Mouse (Mus musculus) adrenal gland, postnatal 36 days (tissue): Measurements from ENCODE around the gene Zfp319. TPM values are rescaled to one million over a fixed set of nuclear protein-coding genes. Genes with fewer than 3 reads are reported as not detected.

ENCODE experiments used
- DNase-seq, 2 experiments: peaks; one replicate each; pipeline ENCODE4 v3.0.0; 2021; ENCODE audit warnings: mixed read lengths in 1 of 2
- total RNA-seq, 2 experiments: library from RNA; stranded (reverse); gene quantifications; 2 replicates each; pipeline ENCODE4 v1.2.3; 2021

Gene Zfp319
- total RNA-seq, 2 experiments from 2014 or later: 9.2 to 10.8 TPM

DNA sequence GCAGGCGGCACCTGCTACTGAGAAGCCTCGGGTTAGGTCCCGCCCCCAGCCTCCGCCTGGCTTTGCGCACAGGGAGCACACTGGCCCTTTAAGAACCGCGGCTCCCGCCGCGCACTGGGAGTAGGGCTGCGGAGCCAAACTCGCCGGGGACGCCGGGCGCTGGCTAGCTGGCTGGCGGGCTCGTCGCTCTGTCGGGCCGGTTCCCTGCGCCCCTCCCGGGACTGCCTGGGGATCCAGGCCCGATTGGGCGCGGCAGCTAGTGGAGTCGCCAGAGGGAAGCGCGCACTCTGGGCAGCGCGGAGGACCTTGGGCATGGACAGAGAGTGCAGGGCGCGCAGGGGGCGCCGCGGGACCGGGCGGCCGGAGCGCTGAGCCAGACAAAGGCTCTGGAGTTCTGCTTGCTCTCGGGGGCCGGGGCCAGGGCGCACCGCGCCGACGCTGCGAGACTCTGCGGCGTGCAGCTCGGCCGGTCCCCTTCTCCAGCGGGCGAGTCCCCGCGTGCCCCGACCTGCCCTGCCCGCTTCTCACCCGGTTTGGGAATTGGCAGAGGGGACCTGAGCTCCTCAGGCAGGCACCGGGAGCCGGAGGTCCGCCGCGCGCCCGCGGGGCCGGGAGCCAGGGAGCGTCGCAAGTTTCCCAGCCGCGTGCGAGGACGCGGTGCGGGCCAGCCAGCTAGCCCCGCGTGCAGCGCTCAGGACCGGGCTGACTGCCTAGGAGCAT lies 20.6 kb upstream of the Zfp319 start, which contains the start of gene Mmp15:
Gene Mmp15, plus strand, starts transcription at position 118 of the 720 bp plus-strand sequence.
- peak; percentile 81 to 87 for DNase-seq

DNA sequence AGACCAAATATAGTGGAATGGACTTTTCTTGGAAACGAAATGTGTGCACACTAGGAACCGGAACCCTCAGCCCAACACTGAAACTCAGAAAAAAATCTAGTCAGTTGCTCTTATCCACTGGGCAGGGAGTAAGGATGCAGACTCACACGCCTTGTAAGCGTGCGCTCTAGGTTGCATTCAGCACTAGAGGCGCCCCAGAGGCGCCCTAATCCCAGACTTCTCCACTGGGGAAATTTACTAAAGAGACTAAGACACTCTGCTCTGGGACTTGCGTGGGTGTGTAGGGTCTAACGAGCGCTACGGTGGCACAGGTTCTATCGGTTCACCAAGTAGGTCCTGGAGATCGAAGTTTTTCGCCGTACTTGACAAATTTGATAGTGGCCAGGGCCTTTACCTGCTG lies 19.7 kb upstream of the Zfp319 start:
- DNase-seq: no peak

DNA sequence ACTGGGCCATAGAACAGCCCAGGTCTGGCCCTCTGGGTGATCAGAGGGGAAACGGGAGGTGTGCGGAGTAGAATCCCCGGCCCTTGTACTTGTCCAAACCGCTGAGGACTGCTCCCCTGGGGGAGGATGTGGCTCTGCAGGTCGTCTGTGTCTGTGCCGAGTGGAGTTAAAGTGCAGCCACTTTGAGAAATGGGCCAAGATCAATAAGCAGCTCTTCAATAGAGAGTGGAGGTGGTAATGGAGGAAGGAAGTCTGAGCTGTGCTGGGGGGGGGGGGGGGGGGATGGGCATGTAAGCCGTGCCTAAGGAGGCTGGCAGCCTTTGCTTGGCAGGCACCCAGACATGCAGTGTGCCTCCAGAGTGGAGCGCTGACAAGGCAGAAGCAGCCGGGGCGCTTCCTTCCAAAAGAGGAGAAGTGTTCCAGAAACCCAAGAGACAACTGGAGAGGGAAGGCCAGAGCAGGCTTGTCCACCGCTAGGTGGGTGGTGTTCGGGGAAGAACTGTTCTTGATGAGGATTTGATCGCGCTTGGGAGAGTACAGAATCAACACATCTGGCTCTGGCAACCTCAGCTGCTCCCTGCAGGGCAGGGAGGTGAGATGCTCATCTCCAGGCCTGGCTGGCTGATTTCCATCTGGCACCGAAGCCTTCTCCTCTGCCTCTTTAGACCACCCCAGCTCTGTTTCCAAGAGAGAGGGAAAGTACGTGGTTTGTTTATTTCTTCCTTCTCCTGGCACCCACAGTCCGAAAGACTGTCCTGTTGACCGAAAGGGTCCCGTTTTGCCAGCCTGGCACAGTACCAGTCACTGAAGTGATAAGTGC lies 17.3 kb upstream of the Zfp319 start:
- peak; percentile 71 to 76 for DNase-seq

GRCm38 (mm10) chr8:95348356-95348755 lies 16.6 kb upstream of the Zfp319 start:
- no peak for DNase-seq

DNA sequence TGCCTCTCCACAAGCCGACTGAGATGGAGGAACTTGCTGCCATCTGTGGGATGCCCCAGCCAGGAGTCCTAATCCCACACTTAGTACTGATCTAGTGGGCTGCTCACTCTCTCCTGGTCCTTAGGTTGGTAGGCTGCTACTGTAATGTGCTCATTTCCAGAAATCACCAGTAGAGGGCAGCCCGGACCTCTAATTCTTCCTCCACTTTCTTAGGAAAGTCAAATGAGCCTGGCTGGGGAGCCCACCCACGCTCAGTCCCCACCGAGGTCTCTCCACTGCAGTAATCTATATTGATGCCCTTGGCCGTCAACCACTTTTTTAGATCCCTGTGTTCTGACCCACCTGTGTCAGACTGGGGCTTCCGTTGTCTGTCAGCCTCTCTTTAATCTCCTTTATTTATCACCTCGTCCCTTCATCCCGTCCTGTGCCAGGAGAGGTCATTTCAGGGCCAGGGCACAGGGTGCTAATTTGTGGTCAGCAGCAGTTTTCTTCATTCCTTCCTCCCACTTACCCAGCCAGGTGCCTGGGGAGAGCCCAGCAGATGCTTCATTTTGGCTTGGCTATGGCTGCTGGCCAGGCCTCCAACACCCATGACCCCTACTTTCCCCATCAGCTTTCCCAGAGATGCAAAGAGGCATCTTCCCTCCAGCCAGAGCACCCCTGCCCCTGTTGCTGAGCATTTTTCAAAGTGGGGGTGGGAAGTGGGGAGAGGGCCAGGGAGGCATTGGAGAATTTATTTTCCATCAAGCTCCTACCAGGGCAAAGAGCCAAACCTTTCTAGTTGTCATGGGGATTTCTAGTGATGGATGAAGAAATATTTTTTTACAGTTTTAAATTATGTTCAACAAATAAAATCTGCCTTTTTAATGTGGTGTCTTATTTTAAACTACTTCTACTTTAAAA lies 15.1 kb upstream of the Zfp319 start:
- DNase-seq: peak; percentile 60 to 79

GRCm38 (mm10) chr8:95344668-95345067 lies 12.9 kb upstream of the Zfp319 start:
- no peak for DNase-seq

DNA sequence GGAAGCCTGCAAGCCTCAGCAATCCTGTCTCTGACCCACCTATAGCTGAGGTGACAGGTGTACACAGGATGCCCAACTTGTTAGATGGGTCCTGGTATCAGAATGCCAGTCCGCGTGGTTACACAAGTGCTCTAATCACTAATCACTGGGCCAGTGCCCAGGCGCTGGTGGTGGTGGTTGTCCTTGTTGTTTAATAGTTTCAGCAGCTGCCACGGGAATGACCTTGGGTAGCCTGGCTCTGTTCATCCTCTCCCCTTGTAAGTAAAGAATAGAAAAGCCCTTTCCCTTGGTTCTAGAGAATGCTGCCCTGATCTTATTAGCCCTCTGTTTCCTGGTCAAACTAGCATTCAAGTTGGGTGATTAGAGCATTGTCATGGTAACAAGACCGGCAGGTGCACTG lies 10.0 kb upstream of the Zfp319 start:
- peak; percentile 71 to 80 for DNase-seq

GRCm38 (mm10) chr8:95336363-95336762 lies 4.6 kb upstream of the Zfp319 start:
- no peak for DNase-seq

GRCm38 (mm10) chr8:95335706-95336105 lies 4.0 kb upstream of the Zfp319 start:
- DNase-seq: no peak

GRCm38 (mm10) chr8:95332437-95333199 lies 868 bp upstream of the Zfp319 start:
- DNase-seq: no peak

- peak; percentile 70 to 79 for DNase-seq
Observed at GRCm38 (mm10) chr8:95331156-95331719, 512 bp downstream of the Zfp319 start.

DNA sequence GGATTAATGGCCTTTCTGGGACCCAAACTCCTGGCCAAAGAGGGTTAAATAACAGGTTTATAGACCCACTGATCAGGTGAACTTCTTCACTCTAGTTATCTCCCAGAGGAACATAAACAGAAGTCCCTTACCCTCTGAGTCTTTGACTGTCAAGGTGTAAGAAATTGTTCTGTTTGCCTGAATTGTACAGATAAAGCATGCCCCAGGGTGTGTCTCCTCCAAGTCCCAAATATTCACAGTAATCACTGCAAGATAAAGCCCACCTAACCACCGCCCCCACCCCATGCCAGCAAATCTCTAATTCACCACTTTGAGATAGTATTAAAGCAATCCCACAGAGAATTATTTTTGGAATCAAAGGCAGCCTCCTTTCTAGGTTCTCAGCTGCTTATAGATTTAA lies 1.4 kb downstream of the Zfp319 start:
- DNase-seq: no peak

DNA sequence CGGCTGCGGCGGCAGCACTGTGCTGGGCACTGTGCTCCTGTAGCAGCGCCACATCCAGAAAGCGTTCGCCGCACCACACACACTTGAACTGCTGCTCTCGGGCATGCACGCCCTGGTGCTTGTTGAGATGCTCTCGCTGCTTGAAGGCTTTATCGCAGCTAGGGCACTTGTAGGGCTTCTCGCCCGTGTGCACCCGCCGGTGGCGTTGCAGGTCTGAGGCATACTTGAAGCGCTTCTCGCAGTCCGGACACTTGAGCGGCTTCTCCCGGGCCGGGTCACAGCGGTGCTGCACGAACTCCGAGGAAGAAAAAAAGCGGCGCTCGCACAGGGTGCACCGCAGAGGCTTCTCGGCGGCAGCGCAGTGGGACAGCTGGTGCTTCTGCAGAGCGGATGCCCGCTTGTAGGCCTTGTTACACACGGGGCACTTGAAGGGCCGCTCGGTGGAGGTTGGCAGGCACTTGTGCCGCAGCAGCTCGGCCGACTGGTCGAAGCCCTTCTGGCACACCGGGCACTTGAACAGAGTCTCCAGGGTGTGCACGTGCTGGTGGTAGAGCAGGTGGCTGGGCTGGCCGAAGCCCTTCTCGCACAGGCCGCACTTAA lies 3.8 kb downstream of the Zfp319 start:
- no peak for DNase-seq

- no peak for DNase-seq
Observed at GRCm38 (mm10) chr8:95326822-95327221, 4.9 kb downstream of the Zfp319 start.

GRCm38 (mm10) chr8:95324646-95325045 lies 7.1 kb downstream of the Zfp319 start:
- DNase-seq: no peak

- DNase-seq: no peak
Observed at GRCm38 (mm10) chr8:95323201-95323600, 8.5 kb downstream of the Zfp319 start.

GRCm38 (mm10) chr8:95320224-95321139 lies 11.3 kb downstream of the Zfp319 start:
- DNase-seq: peak; percentile 79 to 85

DNA sequence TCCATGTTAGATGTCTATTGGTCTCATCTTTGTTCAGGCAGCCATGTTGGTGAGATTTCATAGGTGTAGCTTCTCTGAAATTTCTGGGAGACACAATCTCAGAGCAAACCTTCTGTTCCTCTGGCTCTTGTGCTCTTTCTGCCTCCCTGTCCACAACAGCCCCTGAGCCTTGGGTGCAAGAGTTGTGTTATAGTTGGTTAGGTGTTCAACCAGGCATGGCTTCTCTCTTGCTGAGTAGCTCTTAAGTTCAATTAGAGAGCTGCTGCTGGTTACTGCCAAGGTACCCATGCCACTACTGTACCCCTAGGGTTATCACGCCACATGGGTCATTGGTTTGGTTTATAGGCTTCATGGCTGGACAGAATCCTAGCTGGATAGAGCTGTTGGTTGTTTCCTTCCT lies 16.4 kb downstream of the Zfp319 start:
- DNase-seq: no peak

GRCm38 (mm10) chr8:95314707-95315106 lies 17.0 kb downstream of the Zfp319 start:
- DNase-seq: peak; percentile 42 to 59

DNA sequence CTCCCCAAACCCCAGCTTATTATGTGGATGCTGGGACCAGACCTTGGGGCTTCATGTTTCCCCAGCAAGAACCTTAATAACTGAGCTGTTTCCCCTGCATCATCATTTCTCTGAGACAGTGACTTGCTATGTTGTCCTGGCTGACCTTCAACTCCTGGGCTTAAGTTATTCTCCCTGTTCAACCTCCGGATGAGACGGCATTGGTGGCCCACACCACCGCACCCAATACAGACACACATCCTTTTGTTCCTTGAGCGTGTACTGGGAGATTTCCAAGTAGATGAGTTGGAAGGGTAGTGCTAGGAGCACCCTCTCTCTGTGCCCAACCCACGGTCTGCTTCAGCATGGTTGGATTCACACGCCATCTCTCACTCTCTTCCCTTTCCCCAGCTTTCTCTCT lies 17.9 kb downstream of the Zfp319 start:
- DNase-seq: no peak
